Mouse (Mus musculus) brain, embryonic 14.5 days (tissue): Measurements from ENCODE around the gene Vax1.

Experiments used
- CTCF ChIP-seq: fragments of 200-500 bp; IDR thresholded peaks from 2 replicates; pipeline ENCODE4 v1.5.1; 2012; ENCODE audit warnings: inconsistent platforms, mild to moderate bottlenecking, moderate library complexity, borderline replicate concordance; ENCODE audit not compliant: insufficient read depth, insufficient read length; ENCODE audit errors: extremely low read depth
- POLR2A ChIP-seq: fragments of 200-500 bp; IDR thresholded peaks from 2 replicates; pipeline ENCODE4 v1.6.1; 2012; ENCODE audit warnings: mild to moderate bottlenecking, inconsistent platforms, borderline replicate concordance; ENCODE audit not compliant: poor library complexity, insufficient read depth, insufficient read length, severe bottlenecking; ENCODE audit errors: extremely low read depth

DNA sequence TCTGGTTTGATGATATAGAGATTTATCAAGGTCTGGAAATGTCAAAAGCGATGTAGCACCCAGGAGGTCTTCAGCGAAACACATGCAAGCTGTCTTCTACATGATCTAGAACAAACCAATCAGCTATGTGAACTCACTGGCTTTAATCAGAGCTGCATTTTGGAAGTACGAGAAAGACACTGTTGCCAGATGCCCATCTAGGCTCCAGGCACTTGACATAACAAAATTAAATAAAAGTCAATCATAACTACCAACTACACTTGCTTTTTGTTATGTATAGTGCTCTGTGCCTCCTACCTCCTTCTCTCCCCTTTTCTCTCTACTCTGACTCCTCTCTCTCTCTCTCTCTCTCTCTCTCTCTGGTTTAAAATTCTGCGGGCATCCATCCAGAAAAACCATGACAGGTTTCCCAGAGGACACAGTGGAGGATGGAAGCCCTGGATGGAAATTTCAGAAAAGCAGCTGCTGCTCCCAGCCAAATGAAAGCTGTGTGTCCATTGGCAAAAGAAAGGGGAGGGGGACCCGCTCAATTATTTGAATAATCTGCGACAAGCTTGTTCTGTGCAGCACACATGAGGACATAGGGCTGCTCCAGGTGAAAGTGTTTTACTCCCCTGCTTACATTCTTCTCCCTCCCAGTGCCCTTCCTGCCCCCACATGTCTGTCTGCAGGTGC lies 3.6 kb upstream of the Vax1 start:
- TF ChIP-seq CTCF (no peak), POLR2A (no peak)
